Mouse (Mus musculus) natural killer cell, adult 2 months (primary cell): ENCODE measurements around the gene Uqcc2.

Experiments
- DNase-seq, 2 experiments: peaks; one replicate each; pipeline ENCODE4 v3.0.0; 2022; ENCODE audit warnings: low spot score in 2 of 2

Uqcc2 gene

DNA sequence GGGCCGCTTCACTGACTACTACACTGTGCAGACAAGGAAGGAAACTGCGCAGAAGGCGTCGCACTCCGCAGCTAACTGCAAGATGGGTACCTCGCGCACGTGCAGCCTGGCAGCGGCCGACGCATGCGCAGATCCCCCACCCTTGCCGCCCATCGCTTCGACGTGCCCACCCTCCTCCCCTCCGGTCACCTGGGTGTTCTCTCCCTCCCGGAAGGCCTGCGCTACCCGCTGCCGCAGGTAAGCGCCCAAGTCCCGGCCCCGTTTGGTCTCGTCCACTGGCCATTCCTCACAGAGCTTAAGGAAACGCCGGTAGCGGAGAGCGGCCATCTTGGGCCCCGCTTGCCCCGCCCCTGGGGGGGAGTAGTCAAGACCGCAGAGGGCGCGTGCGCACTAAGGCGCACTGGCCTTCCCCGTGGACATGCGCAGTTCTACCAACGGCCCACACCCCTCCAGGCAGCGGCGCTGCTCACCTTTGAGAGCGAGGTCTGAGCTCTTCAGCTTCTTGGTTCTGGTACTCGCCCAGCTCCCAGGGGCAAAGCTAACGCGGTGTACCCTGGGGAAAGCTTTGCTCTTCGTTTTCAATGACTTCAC, at the start of gene Uqcc2:
Uqcc2 (minus strand) TSS at position 366 of the 591 bp plus-strand sequence.
- peak; percentile 97 to 98 for DNase-seq

DNA sequence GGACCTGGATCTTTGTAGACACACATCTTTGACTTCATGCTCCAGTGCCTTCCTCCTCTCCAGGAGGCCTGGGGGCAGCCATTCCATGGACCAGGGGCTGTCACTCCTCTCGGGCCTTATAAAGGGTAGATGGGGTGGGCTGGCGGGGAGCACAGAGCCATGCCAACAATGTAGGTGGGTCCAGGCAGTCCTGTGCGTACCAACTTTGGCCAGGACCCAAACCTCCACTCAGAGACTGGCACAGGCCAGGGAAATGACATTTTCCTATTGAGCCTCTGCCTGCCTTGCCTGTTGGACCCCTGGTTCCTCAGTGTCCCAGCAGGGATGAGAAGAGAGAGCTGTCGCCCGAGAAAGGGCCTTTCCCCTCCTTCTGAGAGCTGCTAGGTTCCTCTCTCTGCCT, 48.7 kb upstream of the Uqcc2 start:
- no peak for DNase-seq

DNA sequence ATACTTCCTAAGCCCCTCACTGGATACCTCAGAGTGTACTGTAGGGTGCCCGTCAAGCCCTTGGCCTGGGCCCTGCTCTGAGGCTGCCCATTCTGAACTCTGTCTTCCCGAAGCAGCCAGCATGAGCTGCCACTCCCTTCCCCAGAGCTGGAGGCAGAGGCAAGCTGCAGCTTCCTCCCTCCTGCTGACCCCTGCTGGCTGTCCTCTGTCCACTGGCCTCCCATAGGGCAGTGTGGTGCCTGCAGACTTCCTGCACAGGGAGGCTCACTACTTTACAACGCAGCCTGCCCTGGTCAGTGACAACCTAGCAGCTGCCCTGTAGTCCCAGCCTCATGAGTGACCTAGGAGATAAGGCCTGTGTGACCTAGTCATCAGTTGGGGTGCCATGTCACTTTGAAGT, 48.0 kb upstream of the Uqcc2 start:
- DNase-seq: no peak

DNA sequence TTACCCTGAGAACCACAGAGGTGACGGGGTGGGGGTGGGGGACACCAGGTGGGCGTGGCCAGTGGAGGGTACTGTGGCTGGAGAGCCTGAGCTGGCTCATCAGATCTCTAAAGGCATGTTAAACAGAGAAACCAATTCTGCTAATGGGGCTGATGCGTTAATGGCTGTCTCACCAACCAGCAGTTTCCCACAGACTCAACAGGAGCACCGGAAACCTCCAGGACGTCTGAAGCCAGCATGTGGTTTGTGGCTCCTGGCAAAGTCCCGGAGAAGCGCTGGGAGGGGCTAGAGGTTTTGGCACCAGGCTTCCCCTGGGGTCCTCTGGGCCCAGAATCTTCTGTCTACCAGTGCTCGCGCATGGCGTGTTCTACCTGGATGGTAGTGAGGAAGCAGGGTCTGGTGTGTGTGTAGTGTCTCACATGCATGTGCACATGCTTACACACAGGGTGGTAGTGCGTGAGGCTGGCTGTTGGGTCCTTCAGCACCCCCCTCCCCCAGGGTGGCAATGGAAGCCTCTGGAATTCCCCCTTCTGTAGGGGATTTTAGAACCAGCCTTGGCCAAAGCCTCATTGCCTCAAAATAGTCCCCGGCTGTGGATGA, 46.1 kb upstream of the Uqcc2 start:
- peak in 1 of 2 experiments; percentile 9 for DNase-seq

DNA sequence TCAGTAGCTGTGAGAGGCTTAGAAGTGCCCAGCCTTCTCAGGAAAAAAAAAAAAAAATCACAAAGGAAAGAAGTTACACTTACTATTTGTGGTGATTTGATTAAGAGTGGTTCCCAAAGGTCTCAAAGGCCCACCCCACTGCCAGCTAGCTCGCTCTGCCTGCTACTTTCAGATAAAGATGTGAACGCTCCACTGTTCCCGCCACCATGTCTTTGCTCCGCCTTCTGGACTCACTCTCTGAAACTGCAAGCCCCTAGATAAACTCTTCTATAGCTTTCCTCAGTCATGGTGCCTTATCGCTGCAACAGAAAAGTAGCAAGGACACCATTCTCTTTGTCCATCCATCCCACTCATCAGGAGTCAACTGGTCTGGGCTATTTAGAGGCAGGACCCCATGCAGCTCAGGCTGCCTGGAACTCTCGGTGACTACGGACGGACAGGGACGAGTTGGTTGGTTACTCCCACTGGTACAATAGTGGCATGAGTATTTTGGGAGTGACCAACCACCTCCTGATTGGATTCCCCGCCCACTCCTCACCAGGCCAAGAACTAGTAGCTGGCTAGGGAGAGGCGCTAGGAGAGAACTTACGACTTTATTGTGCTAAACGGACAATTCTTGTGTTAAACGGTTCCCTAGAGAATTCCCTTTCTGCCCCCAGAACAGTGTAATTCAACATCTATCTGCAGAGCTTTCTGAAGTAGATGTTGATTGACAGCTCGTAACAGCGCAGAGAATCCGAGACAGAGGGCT, 44.9 kb upstream of the Uqcc2 start:
- DNase-seq: no peak

DNA sequence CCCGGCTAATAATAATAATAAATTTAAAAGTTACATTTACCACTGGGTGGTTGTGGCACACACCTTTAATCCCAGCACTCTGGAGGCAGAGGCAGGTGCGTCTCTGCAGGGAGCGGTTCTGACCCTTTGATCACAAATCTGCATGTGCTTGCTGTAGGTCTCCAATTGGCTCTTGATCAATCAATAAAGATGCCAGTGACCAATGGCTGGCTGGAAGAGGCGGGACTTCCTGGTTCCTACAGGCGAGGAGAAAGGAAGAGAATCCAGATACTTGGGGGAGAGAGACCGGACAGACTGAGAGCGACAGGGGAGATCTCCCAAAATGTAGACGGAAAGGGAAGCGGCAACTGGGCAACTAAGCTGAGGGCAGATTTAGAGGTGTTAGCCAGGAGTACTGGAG, 44.3 kb upstream of the Uqcc2 start:
- no peak for DNase-seq

DNA sequence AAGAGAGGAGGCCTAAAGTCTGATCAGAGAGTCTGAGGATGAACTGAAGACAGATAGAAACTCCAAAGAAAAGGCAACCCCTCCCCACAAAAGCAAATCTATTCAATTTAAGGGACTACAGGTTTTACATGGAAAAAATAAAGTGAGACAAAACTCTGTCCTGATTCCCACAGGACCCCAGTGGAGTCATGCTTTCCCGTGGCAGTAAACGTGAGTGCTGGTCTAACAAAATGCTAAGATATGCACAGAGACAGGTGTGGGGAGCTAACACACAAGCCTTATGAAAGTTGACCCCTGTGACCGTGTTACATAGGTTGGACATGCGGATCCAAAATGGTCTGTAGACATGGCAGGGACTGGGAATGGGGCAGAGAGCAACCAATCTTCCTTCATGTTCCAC, 43.0 kb upstream of the Uqcc2 start:
- DNase-seq: no peak

DNA sequence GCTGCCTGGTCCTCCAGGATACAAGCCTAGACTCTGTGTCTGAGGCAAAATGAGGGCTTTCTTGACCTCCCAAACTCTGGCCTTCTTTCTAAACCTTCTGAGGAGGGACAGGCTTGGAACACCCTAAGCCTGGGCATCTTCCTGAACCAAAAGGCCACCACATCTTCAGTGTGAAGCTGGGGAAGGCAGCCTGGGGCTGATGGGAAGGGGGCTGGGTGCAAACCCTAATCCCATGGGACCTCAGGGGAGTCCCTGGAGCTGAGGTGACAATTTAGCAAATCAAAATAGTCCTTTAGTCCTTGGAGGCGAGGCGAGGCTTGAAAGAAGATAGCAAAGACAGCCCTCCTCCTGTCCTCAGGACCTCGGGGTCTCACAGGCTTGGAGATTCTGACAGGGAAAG, 42.6 kb upstream of the Uqcc2 start:
- DNase-seq: no peak

DNA sequence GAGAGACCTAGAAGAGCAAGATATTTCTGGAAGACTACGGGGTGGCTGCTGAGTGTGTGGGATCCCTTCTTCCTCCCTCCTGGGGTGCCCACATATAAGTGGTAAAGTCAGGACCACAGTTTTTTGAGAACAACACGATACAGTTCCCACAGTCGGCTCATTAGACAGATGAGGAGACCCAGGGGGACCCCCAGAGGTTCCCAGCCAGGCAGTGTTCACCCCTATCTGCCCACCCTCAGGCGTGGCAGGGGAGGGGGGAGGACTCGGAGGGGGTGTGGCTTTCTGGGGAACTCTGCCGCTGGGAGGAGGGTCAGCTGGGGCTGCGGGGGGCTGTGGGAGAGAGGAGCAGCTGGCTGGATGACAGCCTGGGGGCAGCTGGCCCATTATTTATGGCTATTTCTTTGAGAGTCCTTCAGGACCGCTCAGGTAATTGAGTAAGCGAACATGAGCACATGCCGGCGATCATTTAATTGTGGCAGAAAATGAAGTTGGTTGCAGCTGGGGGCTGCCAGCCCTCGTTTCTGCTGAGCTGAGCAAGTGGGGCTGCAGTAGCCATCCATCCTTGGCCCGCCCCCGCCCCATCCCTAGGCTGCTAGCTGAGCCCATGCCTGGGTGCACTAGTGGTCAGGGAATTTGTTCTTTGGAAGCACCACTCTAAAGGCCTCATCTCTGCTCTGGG, 41.6 kb upstream of the Uqcc2 start:
- DNase-seq: no peak

DNA sequence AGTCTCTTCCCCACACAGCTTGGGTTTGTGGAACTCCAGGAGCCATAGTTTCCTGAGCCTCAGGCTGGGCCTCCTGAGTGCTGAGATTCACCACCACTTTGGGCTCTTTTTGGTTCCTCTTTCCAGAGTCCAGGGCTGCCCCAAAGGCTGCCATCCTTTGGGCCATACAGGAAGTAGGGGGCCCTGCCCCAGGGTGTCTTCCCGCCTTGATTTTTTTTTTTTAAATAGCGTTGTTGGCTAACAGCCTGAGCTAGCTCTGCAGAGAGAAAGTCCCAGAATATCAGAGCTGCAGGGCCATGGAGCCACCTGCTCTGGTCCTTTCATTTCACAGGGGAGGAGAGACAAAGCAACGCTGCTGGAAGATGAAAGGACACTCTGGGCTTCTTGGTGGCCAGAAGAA, 40.0 kb upstream of the Uqcc2 start:
- no peak for DNase-seq

DNA sequence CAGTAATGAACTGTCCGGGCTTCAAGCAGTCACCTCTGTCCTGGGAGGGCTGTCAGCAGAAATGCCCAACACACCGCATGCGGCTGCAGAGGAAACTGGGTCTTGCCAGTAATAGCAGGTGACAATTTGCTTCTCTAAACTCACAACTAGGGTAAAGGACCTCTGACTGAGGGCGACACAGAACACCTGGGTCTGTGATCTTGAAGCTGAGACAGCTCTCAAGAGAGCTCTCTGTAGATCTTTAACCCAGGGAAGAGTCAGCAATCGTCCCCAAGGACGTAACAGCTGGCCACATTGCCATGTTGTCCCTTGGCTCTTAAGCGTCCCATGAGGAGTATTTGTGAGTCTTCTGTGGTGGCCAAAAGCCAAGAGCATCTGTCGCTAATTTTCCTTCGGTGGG, 38.7 kb upstream of the Uqcc2 start:
- no peak for DNase-seq

DNA sequence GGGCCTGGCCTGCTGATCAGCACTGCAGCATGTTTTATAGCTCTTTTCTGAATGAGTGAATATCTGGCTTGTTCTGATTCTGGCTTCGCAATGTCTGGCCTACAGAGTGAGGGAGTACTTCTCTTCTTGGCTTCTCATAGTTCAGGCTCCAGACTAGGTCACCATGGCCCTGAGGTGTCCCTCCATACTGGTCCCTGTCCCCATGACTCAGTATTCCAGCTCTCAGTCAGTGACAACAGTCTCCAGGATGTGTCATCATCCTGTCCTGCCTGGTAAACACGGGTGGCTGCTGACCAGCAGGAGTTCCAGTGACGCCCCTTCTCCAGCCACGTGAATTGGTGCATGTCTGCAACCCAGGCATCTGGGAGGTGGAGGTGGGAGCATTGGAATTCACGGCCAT, 37.4 kb upstream of the Uqcc2 start:
- DNase-seq: no peak

DNA sequence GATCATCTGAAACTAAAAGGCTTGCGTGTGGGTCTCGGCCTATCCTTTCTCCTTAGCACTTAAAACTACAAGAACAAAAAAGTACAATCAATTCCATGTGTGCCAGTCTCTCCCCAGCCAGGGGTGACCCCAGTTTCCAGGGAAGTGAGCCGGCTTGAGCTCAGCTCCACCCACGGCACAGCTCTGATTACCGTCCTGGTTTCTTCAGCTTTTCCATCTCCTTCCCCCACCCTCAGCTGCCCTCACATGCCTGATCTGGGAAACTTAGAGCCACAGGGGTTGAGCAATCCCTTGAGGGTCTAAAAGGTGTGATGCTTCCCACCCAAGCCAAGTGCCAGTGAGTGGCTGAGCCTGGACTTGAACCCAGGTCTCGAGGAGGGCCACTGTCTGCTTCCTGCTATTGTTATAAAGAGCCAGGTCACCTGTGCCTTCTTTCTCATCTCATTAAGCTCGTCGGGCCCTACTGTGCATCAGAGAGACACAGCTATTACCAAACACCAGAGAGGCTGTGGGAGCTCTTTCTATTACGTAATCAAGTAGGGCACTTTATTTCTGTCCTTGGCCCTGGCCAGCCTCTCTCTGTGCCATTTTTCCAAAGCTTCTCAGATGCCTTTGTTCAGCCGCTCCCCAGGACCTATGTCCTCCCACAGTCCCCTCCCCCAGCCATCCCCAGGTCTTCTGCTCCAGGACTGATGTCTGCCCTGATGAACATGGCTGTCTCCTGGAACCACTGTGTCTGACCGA, 36.4 kb upstream of the Uqcc2 start:
- no peak for DNase-seq

DNA sequence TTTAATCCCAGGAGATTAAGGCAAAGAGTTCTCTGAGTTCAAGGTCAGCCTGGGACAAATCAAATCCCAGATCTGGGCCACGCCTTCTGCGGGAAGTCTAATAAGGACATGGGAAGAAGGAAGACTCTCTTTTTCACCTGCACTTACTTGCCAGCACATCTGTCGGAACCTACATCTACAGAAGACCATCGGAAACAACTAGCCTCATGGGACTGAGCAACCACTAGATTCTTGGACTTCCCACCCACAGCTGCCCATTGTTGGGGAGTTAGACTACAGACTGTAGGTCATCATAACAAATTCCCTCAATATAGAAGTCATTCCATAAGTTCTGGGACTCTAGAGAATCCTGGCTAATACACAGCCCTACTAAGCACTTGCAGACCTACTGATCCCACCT, 34.9 kb upstream of the Uqcc2 start:
- DNase-seq: no peak

DNA sequence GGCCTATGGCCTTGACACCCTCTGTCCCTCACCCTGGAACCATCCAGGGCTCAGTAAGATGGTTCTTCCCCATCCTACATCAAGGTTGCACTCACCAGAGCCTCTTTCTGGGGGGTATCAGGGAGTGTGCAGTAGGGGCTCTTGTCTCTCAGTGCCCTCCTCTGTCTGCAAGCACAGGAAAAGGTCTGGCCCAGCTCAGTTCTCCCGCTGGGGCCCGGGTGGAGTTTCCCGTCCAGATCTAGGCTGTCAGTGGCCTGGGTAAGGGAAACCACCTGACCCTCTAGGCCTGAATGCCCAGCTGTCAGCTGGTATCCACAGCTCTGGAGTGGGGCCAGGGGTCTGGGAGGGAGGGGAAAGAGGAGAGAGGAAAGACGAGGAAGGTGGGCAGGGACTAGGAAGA, 33.8 kb upstream of the Uqcc2 start, which contains the start of gene Ip6k3:
Ip6k3 (minus strand) TSS at position 251 of the 400 bp plus-strand sequence.
- no peak for DNase-seq

DNA sequence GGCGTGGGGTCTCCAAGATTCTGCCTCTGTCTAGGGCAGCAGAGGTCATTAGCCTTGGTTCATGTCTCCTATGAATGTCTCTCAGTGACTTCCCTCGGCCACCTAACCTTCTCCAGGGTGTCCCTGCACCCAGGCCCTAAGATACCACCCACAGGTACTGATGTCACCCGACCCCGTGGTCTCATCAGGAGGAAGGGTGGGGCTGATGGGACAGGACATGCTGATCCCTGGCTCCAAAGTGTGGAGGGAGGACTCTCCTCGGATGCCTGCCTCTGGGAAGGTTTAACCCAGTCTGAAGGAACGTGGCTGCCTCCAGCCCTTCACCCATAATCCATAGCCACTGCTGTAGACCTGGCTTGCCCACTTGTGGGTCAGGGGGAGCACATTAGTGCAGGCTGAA, 33.2 kb upstream of the Uqcc2 start:
- DNase-seq: no peak

DNA sequence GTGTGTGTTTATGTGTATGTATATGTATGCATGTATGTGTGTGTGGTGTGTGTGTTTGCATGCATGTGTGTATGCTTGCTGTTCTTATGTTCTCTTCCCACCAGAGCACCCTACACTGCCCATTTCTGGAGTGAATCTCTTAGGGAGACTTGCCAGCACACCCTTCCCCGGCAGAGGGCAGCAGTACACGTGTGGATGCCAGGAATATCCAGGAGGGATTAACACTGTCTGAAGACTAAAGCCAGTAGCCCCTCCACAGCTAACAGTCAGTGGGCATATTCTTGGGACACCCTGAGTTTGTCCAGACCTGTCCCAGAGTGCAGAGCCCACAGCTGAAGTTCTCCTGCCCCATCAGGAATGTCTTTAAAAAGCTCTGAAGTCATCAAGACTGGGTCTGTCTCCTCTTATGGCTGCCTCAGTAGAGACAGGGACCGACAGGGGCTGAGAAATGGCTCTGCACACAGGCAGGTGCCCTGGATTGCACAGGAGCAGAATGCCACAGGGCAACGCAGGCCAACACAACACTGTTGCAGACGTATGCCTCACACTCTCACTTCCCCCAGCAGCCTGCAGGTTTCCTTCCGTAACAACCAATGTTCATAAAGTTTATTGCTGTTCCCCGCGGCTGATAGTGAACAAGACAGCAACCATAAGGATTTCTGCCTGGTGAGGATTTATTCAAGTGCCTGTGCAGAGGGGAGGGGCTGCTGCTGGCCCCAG, 31.5 kb upstream of the Uqcc2 start:
- no peak for DNase-seq

DNA sequence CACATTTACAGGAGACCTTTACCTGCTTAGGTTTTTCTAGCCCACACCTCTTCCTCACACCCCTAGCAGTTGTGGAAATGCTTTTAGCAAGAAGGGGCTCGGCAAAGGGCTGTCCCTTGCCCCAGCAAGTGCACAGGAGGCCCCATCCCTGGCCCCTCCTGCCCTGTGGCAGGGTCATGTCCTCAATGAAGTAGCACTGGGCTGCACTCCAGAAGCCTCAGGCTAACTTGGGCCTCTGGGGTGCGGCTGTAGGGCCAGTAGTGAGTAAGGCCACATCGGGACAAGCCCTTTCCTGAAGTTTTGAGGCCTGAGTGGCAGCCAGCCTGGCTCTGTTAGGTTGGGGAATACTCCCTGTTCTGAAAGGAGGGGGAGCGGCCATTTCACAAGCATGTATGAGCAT, 27.2 kb upstream of the Uqcc2 start:
- no peak for DNase-seq

DNA sequence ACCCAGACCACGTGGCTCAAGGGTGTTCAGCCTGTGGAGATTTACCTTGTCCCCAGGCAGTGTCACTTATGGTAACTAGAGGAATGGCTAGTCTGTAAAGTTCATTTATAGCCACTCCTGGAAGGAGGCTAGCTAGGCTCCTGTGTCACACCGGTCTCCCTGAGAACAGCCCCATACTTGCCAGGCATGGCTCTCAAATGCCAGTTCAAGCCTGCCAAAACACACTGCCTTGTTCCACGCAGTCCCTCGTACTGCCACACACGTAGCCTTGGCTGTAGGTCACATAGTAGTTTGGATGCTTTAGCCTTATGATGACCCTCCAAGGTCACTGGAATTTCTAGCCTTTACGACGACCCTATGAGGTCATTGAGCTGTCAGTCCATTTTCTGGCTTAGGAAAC, 25.5 kb upstream of the Uqcc2 start:
- no peak for DNase-seq

DNA sequence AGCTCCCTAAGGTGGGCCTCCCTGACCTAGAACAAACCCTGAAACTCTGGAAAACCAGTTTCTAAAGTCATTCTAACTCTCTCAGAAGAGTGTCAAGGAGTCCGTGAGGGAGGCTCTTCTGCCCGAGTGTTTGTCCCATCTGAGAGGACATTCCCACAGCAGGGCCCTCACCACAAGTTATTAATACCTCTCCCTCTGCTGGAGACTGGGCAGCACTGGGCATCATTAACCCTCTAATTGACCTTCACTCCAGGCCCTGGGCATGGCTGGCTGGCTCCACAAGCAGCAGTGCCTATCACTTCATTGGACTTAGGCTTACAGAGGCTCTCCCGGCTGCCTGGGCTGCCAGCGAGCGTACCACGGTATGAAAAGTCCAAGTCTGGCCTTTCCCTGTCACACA, 24.7 kb upstream of the Uqcc2 start:
- DNase-seq: no peak

DNA sequence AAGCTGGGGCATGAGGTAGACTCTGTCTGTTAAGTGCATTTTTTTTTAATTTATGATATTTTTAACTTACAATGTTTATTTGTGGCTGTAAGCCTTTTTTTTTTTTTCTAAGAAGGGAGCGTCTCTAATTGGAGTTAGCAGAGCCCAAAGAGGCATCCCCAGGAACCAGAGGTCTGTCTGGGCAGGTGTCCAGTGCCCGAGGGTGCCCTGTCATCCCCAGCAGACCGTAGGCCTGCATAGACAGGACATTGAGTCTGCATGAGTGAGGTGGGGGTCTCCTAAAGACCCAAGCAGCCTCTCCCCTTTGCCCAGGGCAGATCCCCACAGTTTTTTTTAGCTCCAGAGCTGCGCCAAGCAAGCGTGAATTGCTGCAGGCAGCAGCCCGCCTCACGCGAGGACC, 22.0 kb upstream of the Uqcc2 start:
- DNase-seq: no peak
